Mouse (Mus musculus) right cerebral cortex, postnatal 14 days (tissue): ENCODE measurements around the gene Usp36.
A peak's percentile ranks its signal among the peaks of the same experiment; 100 is the strongest.

Experiments used
- DNase-seq: peaks from one replicate; pipeline ENCODE4 v3.0.0; 2022

Gene Usp36

GRCm38 (mm10) chr11:118297967-118298366 is 7.9 kb upstream of the Usp36 start:
- DNase-seq: no peak

- no peak for DNase-seq
These were observed 5.0 kb upstream of the Usp36 start for GRCm38 (mm10) chr11:118295026-118295425.

- DNase-seq: no peak
These were observed 2.6 kb upstream of the Usp36 start for GRCm38 (mm10) chr11:118292671-118293070.

GRCm38 (mm10) chr11:118289562-118289961 is 482 bp downstream of the Usp36 start:
- no peak for DNase-seq

- DNase-seq: no peak
These were observed 970 bp downstream of the Usp36 start for GRCm38 (mm10) chr11:118289037-118289511.

GRCm38 (mm10) chr11:118287573-118287972 is 2.5 kb downstream of the Usp36 start:
- DNase-seq: no peak

GRCm38 (mm10) chr11:118286434-118286833 is 3.6 kb downstream of the Usp36 start:
- no peak for DNase-seq

GRCm38 (mm10) chr11:118285791-118286190 is 4.3 kb downstream of the Usp36 start:
- no peak for DNase-seq

- DNase-seq: no peak
These were observed 9.8 kb downstream of the Usp36 start for GRCm38 (mm10) chr11:118280218-118280617.

- DNase-seq: no peak
These were observed 13.7 kb downstream of the Usp36 start for GRCm38 (mm10) chr11:118276328-118276727.

GRCm38 (mm10) chr11:118275092-118275491 is 15.0 kb downstream of the Usp36 start:
- DNase-seq: no peak

GRCm38 (mm10) chr11:118269827-118270226 is 20.2 kb downstream of the Usp36 start:
- DNase-seq: peak; percentile 49

- no peak for DNase-seq
These were observed 23.4 kb downstream of the Usp36 start for GRCm38 (mm10) chr11:118266666-118267046.

- DNase-seq: no peak
These were observed 23.9 kb downstream of the Usp36 start for GRCm38 (mm10) chr11:118266044-118266665.

GRCm38 (mm10) chr11:118265621-118266020 is 24.4 kb downstream of the Usp36 start:
- DNase-seq: no peak

- DNase-seq: no peak
These were observed 26.9 kb downstream of the Usp36 start for GRCm38 (mm10) chr11:118263146-118263545.

- DNase-seq: no peak
These were observed 30.0 kb downstream of the Usp36 start for GRCm38 (mm10) chr11:118260081-118260480.

GRCm38 (mm10) chr11:118259580-118259979 is 30.5 kb downstream of the Usp36 start:
- DNase-seq: no peak

GRCm38 (mm10) chr11:118256371-118256770 is 33.7 kb downstream of the Usp36 start:
- no peak for DNase-seq

- DNase-seq: peak; percentile 63
These were observed 35.7 kb downstream of the Usp36 start for GRCm38 (mm10) chr11:118254159-118254951.

GRCm38 (mm10) chr11:118253447-118254158 is 36.4 kb downstream of the Usp36 start:
- DNase-seq: no peak

- DNase-seq: no peak
These were observed 41.0 kb downstream of the Usp36 start for GRCm38 (mm10) chr11:118249012-118249383.

- peak; percentile 98 for DNase-seq
These were observed 41.7 kb downstream of the Usp36 start, which contains the start of gene Cyth1 for GRCm38 (mm10) chr11:118248150-118249011. Gene Cyth1 (minus strand): TSS chr11:118248592.
